Mouse (Mus musculus): ENCODE measurements around the gene Gm8994. TPM values are rescaled to one million over a fixed set of nuclear protein-coding genes. Genes with fewer than 3 reads are reported as not detected.

The Gm8994 gene
- total RNA-seq, 2 experiments from 2014 or later: not detected

DNA sequence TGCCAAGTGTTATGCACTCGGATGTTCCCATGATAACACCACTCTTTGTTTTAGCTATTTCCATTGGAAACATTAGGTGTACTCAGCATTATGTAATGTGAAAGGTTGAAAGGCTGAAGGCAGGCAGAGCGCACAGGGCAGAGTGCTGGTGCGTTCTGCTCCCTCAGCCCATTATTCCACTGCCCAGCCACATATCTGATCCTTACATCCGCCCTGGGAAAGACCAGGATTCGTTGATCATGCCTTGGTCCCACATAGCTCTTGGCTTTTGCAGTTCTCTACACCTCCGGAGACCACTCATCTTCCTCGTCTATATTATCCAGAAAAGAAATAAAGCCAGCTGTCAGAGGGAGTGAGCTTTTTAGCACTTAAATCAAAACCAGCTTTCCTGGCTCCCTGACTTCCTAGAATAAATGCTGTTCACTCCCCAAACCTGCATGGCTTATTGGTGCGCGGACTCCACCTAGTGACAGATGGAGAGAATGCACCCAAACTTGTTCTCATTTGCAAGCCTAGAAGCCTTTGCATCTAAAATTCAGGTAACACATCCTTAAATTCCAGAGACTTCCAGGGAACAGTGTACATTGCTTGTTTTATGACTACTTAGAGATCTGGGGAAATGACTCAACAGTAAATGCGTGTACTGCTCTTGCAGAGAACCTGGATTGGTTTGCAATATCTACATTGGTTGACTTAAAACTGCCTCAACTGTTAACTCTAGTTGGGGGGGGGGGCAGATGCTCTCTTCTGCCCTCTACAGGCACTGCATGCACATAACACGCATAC, 26.3 kb downstream of the Gm8994 start:
- intact Hi-C loops (cut with DNase I): loop anchor here (2.0 to 10.0 kb wide), 4 partner anchors 109 to 909 kb away; no protein-coding TSS in a partner anchor

DNA sequence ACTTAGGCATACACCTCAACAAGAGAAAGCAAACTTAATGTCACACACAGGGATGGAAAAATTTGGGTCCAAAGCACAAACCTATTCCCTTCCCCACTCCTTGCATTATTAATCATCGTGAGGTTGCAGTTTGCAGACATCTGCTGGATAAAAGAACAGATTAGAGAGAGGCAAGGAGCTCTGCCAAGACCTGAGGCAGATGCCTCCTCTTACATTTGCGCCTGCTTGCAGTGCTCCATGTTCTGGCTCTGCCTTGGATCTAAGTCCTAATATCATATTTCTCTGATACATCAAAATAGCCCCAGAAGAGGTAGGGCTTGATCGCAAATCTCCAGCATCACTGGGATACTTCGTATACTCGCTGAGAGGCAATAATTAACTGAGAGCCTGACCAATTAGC, 31.1 kb downstream of the Gm8994 start:
- DNase-seq: no peak
- intact Hi-C loops (cut with DNase I): loop anchor here (10.0 kb wide), 3 partner anchors 114 to 914 kb away; no protein-coding TSS in a partner anchor

More for the DNA sequence above, 26.3 kb downstream of the Gm8994 start:
- DNase-seq: peak; percentile 72

DNA sequence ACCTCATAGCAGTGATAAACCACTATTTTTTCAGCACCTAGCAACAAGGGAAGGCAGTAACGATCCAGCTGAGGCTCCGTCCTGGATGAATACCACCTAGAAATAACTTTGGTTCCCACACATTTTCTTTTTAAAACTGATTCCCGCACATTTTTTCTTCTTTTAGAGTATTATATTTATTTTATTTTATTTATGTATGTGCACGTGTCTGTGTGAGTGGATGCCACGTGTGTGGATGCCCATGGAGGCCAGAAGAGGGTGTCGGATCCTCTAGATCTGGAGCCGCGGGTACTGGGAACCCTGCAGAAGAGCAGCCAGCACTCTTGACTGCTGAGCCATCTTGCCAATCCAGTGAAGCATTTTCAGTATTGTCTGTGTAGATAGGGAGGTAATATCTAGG, 36.0 kb downstream of the Gm8994 start:
- DNase-seq: no peak
- intact Hi-C loops (cut with DNase I): no loop called here

DNA sequence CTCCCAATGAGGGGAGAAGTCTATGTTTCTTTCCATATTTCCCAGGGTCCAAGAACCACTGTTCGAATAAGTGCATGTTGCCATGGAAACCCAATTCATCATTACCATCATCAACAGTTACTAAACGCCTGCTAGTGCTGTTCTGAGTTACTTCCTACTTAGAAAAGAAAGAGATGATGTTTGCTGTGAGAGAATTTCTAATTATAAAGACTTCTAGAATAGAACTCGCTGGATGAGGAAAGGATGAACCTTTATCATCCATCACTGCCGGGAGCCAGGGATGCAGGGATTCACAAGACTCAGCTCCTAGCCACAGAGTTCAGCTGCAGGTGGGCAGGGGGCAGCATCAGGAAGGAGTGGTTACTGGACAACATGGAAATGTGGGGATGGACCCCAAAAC, 36.7 kb downstream of the Gm8994 start:
- intact Hi-C loops (cut with DNase I): no loop called here
- no peak for DNase-seq

DNA sequence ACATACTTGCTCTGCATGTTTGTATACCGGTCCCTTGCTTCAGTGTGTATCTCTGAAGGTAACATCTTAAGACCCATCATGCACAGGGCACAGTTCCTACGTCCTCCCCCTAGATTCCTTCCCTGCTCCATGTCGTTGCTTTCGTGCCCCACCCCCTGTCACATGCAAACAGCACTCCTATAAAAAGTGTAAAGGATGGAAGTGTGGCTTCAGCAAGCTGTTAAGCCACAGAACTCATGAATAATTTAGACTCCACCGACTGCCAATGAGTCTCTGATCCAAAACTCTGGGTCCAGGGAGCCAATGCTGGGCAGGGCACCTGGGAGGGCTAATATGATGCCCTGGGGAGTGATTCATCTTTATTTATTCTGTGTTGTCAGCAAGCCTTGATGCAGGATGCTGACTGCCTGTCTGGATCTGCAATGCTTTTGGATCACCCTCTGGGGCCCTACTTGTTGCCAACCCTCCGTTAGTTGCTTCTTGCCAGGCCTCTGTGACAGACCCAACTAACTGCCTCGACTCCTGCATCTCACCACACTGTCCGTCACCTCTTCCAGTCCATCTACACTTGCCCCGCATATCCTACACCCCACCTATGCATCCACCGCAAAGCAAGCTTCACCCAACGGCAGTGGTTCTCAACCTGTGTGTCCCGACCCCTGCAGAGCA, 37.2 kb downstream of the Gm8994 start:
- intact Hi-C loops (cut with DNase I): no loop called here
- DNase-seq: no peak

DNA sequence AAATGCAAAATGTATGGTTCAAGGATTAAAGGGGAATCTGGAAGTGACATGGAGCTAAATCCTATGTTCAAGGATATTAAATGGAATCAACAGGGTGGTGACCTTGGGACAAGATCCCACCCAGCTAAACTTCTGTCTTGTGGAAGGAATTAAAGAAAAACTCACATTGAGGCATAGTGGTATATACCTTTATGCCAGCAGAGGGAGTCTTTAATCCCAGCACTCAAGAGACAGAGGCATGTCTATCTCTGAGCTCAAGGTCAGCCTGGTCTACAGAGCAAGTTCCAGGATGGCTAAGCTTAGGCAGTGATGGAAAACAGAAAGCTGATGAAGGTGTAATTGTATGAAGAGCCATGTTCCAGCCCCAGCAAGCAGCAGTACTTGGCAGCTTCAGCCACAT, 48.8 kb downstream of the Gm8994 start:
- no peak for DNase-seq
- intact Hi-C loops (cut with DNase I): no loop called here

Other genes starting within 250 kb of the Gm8994 start
- gene Grin2b, start 154.0 kb upstream of the Gm8994 start, total RNA-seq (2021): 100 to 1,000 TPM; 303 to 310 TPM
- gene E330021D16Rik, start 88.0 kb downstream of the Gm8994 start, total RNA-seq (2021): not detected
- gene Atf7ip, start 178.6 kb downstream of the Gm8994 start, total RNA-seq (2021): 100 to 1,000 TPM; 142 TPM